Mouse (Mus musculus): ENCODE results near the gene Edem1. TPM values are rescaled to one million over a fixed set of nuclear protein-coding genes. Genes with fewer than 3 reads are reported as not detected.

The Edem1 gene
- polyA plus RNA-seq, 1 experiment from 2014 or later, result 37.9 TPM

- H3K36me3 ChIP-seq (ENCODE audit: control insufficient read depth, insufficient read depth, low read length), result peaks cover 37% of the 10 kb centered on the region
- no peaks in the 10 kb centered on the region for H3K9me3 ChIP-seq (ENCODE audit: control insufficient read depth, low read length)
- H3K27me3 ChIP-seq (replicated peaks; ENCODE audit: control insufficient read depth, insufficient read depth, low read length), result no peaks in the 10 kb centered on the region
- H3K9ac ChIP-seq (ENCODE audit: low read length), result no peak overlapping the region
- ATAC-seq (replicated peaks; ENCODE audit: low FRiP score, low TSS enrichment, low read depth) (no peak), DNase-seq (ENCODE audit: low spot score) (no peak)
- H3K4me2 ChIP-seq (ENCODE audit: low read length), result no peak overlapping the region
- peaks cover 6% of the 10 kb centered on the region for H3K4me1 ChIP-seq (replicated peaks; ENCODE audit: control insufficient read depth, insufficient read depth, low read length)
- H3K4me3 ChIP-seq (ENCODE audit: low read depth, low read length), result no peak overlapping the region
- H3K27ac ChIP-seq (ENCODE audit: low read depth), result no peak overlapping the region
- WGBS, result 71% methylated on average over 7 of the region's 7 CpGs
Measured at GRCm38 (mm10) chr6:108824816-108825545, 3.5 kb upstream of the Edem1 start.

GRCm38 (mm10) chr6:108826070-108826469 lies 2.4 kb upstream of the Edem1 start:
- H3K36me3 ChIP-seq (ENCODE audit: control insufficient read depth, insufficient read depth, low read length), result peaks cover 27% of the 10 kb centered on the region
- WGBS, result 77% methylated on average over 3 of the region's 3 CpGs
- H3K4me3 ChIP-seq (ENCODE audit: low read depth, low read length), result no peak overlapping the region
- ATAC-seq (replicated peaks; ENCODE audit: low FRiP score, low TSS enrichment, low read depth) (no peak), DNase-seq (ENCODE audit: low spot score) (no peak)
- no peaks in the 10 kb centered on the region for H3K27me3 ChIP-seq (replicated peaks; ENCODE audit: control insufficient read depth, insufficient read depth, low read length)
- H3K9me3 ChIP-seq (ENCODE audit: control insufficient read depth, low read length), result no peaks in the 10 kb centered on the region
- no peak overlapping the region for H3K9ac ChIP-seq (ENCODE audit: low read length)
- H3K4me2 ChIP-seq (ENCODE audit: low read length), result no peak overlapping the region
- peaks cover 10% of the 10 kb centered on the region for H3K4me1 ChIP-seq (replicated peaks; ENCODE audit: control insufficient read depth, insufficient read depth, low read length)
- no peak overlapping the region for H3K27ac ChIP-seq (ENCODE audit: low read depth)

GRCm38 (mm10) chr6:108827336-108827920 lies 1.0 kb upstream of the Edem1 start:
- Histone ChIP-seq H3K9ac (ENCODE audit: low read length) (peak overlapping the region; percentile 48; the same call in 1 of the 2 replicates), H3K9me3 (ENCODE audit: control insufficient read depth, low read length) (no peaks in the 10 kb centered on the region), H3K4me3 (ENCODE audit: low read depth, low read length) (peak overlapping the region; percentile 69), H3K4me2 (ENCODE audit: low read length) (peak overlapping the region; percentile 61), H3K27ac (ENCODE audit: low read depth) (no peak overlapping the region), H3K27me3 (replicated peaks; ENCODE audit: control insufficient read depth, insufficient read depth, low read length) (no peaks in the 10 kb centered on the region), H3K4me1 (replicated peaks; ENCODE audit: control insufficient read depth, insufficient read depth, low read length) (peaks cover 10% of the 10 kb centered on the region), H3K36me3 (ENCODE audit: control insufficient read depth, insufficient read depth, low read length) (peaks cover 13% of the 10 kb centered on the region)
- ATAC-seq (replicated peaks; ENCODE audit: low FRiP score, low TSS enrichment, low read depth) (no peak), DNase-seq (ENCODE audit: low spot score) (no peak)
- 25% methylated on average over 5 of the region's 5 CpGs for WGBS

- no peak; the same call in 1 of the 2 replicates for ATAC-seq (replicated peaks; ENCODE audit: low FRiP score, low TSS enrichment, low read depth)
- DNase-seq (ENCODE audit: low spot score), result no peak
- WGBS, result under 1% methylated on average over 56 of the region's 56 CpGs
- Histone ChIP-seq H3K27me3 (replicated peaks; ENCODE audit: control insufficient read depth, insufficient read depth, low read length) (no peaks in the 10 kb centered on the region), H3K9ac (ENCODE audit: low read length) (peak overlapping the region; percentile 78), H3K4me1 (replicated peaks; ENCODE audit: control insufficient read depth, insufficient read depth, low read length) (peaks cover 12% of the 10 kb centered on the region), H3K36me3 (ENCODE audit: control insufficient read depth, insufficient read depth, low read length) (no peaks in the 10 kb centered on the region; the same call in 1 of the 2 replicates), H3K4me2 (ENCODE audit: low read length) (peak overlapping the region; percentile 92), H3K9me3 (ENCODE audit: control insufficient read depth, low read length) (no peaks in the 10 kb centered on the region), H3K4me3 (ENCODE audit: low read depth, low read length) (peak overlapping the region; percentile 69), H3K27ac (ENCODE audit: low read depth) (peak overlapping the region; percentile 55)
Measured at GRCm38 (mm10) chr6:108828872-108829271, 431 bp downstream of the Edem1 start.

- 18% methylated on average over 22 of the region's 22 CpGs for WGBS
- Histone ChIP-seq H3K9me3 (ENCODE audit: control insufficient read depth, low read length) (no peaks in the 10 kb centered on the region), H3K9ac (ENCODE audit: low read length) (peak overlapping the region; percentile 78), H3K27me3 (replicated peaks; ENCODE audit: control insufficient read depth, insufficient read depth, low read length) (no peaks in the 10 kb centered on the region), H3K4me3 (ENCODE audit: low read depth, low read length) (peak overlapping the region; percentile 69), H3K4me2 (ENCODE audit: low read length) (peak overlapping the region; percentile 92), H3K36me3 (ENCODE audit: control insufficient read depth, insufficient read depth, low read length) (no peaks in the 10 kb centered on the region), H3K27ac (ENCODE audit: low read depth) (no peak overlapping the region), H3K4me1 (replicated peaks; ENCODE audit: control insufficient read depth, insufficient read depth, low read length) (peaks cover 16% of the 10 kb centered on the region)
- DNase-seq (ENCODE audit: low spot score), result peak; percentile 72
- ATAC-seq (replicated peaks; ENCODE audit: low FRiP score, low TSS enrichment, low read depth), result no peak
Measured at GRCm38 (mm10) chr6:108829386-108830370, 1.2 kb downstream of the Edem1 start.

DNA sequence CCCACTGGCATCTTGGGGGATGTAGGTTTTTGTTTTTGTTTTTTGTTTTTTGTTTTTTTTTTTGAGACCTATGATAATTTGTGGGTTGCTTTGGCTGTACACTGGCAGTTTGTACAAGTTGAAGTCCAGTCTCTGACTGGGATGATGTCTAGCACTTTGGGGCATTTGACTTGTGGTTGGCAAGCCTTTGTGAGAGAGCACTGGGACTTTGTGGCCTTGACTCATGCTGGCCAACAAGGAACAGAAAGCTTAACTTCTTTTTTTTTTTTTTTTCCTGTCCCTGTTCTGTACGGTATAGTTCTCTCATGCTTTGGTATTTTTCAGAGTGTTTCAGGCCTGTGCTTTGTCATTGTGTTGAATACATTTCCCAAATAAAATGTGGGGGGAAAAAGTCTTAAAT lies 3.7 kb downstream of the Edem1 start:
- H3K27ac ChIP-seq (ENCODE audit: low read depth), result no peak overlapping the region
- H3K27me3 ChIP-seq (replicated peaks; ENCODE audit: control insufficient read depth, insufficient read depth, low read length), result no peaks in the 10 kb centered on the region
- no peaks in the 10 kb centered on the region for H3K9me3 ChIP-seq (ENCODE audit: control insufficient read depth, low read length)
- no peak overlapping the region for H3K9ac ChIP-seq (ENCODE audit: low read length)
- no peak overlapping the region for H3K4me2 ChIP-seq (ENCODE audit: low read length)
- WGBS, result 71% methylated on average over 1 of the region's 1 CpGs
- no peak for ATAC-seq (replicated peaks; ENCODE audit: low FRiP score, low TSS enrichment, low read depth)
- H3K4me3 ChIP-seq (ENCODE audit: low read depth, low read length), result no peak overlapping the region
- peaks cover 3% of the 10 kb centered on the region; the same call in 1 of the 2 replicates for H3K36me3 ChIP-seq (ENCODE audit: control insufficient read depth, insufficient read depth, low read length)
- DNase-seq (ENCODE audit: low spot score), result no peak
- H3K4me1 ChIP-seq (replicated peaks; ENCODE audit: control insufficient read depth, insufficient read depth, low read length), result peaks cover 28% of the 10 kb centered on the region

- Histone ChIP-seq H3K4me1 (replicated peaks; ENCODE audit: control insufficient read depth, insufficient read depth, low read length) (peaks cover 28% of the 10 kb centered on the region), H3K9me3 (ENCODE audit: control insufficient read depth, low read length) (no peaks in the 10 kb centered on the region), H3K27me3 (replicated peaks; ENCODE audit: control insufficient read depth, insufficient read depth, low read length) (no peaks in the 10 kb centered on the region), H3K9ac (ENCODE audit: low read length) (no peak overlapping the region), H3K27ac (ENCODE audit: low read depth) (no peak overlapping the region), H3K36me3 (ENCODE audit: control insufficient read depth, insufficient read depth, low read length) (peaks cover 11% of the 10 kb centered on the region; the same call in 1 of the 2 replicates), H3K4me3 (ENCODE audit: low read depth, low read length) (no peak overlapping the region), H3K4me2 (ENCODE audit: low read length) (no peak overlapping the region)
- DNase-seq (ENCODE audit: low spot score) (no peak), ATAC-seq (replicated peaks; ENCODE audit: low FRiP score, low TSS enrichment, low read depth) (no peak)
- WGBS, result 69% methylated on average over 6 of the region's 6 CpGs
Measured at GRCm38 (mm10) chr6:108832989-108833388, 4.5 kb downstream of the Edem1 start.

DNA sequence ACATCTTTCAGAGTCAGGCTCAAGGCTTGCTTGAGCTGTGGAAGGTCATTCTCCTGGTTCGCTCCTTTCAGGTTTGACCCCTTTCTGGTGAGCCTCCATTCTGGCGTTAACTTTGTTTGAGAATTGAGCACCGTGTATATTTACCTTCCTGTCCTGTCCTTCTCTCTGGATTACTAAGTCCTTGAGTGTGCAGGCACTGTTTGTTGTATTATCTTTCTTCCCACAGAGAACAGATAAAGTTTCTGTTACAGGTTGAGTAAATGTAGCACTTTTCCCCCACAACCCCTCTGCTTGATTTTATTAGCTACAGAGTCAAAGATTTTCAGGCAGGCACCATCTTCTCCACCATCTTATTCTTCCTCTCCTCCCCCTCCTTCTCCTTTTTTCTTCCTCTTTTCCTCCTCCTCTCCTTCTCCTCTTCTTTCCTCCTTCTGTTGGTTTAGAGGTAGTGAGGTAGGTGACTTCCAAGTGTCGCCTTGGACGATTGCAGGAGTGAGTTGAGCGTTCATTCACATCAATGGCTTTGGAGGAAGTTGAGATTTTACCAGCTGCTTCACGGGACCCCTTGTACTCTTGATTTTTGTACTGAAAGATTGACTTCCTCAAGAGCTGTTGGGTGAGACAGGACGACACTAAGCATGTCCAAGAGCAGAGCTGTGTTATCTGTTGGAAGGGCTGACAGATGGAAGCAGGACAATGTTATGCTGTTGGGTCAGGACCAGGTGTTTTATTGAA lies 5.7 kb downstream of the Edem1 start:
- 63% methylated on average over 8 of the region's 8 CpGs for WGBS
- ATAC-seq (replicated peaks; ENCODE audit: low FRiP score, low TSS enrichment, low read depth), result no peak

More for the DNA sequence above, 5.7 kb downstream of the Edem1 start:
- Histone ChIP-seq H3K9ac (ENCODE audit: low read length) (no peak overlapping the region), H3K27ac (ENCODE audit: low read depth) (no peak overlapping the region), H3K36me3 (ENCODE audit: control insufficient read depth, insufficient read depth, low read length) (peaks cover 18% of the 10 kb centered on the region; the same call in 1 of the 2 replicates), H3K9me3 (ENCODE audit: control insufficient read depth, low read length) (no peaks in the 10 kb centered on the region), H3K4me2 (ENCODE audit: low read length) (no peak overlapping the region), H3K4me1 (replicated peaks; ENCODE audit: control insufficient read depth, insufficient read depth, low read length) (peaks cover 28% of the 10 kb centered on the region), H3K27me3 (replicated peaks; ENCODE audit: control insufficient read depth, insufficient read depth, low read length) (no peaks in the 10 kb centered on the region), H3K4me3 (ENCODE audit: low read depth, low read length) (no peak overlapping the region)
- DNase-seq (ENCODE audit: low spot score), result no peak
